Mouse (Mus musculus) heart, adult 2 months (tissue): ENCODE results near the gene Sarnp. TPM values are rescaled to one million over a fixed set of nuclear protein-coding genes. Genes with fewer than 3 reads are reported as not detected.

ENCODE experiments used
- DNase-seq, 2 experiments: peaks; one replicate each; pipeline ENCODE4 v3.0.0; 2021
- H3K27ac ChIP-seq: fragments of 200-600 bp; 2 replicates; pipeline ENCODE4 v1.8.1; 2022
- H3K27me3 ChIP-seq: fragments of 200-500 bp; 2 replicates; pipeline ENCODE4 v1.6.1; 2012; ENCODE audit warnings: mild to moderate bottlenecking, low read length, inconsistent platforms, mixed read lengths; ENCODE audit not compliant: control insufficient read depth, insufficient read depth
- H3K36me3 ChIP-seq: fragments of 200-500 bp; 2 replicates; pipeline ENCODE4 v1.6.1; 2012; ENCODE audit warnings: low read length, inconsistent platforms; ENCODE audit not compliant: control insufficient read depth, insufficient read depth
- H3K4me1 ChIP-seq: fragments of 200-500 bp; 2 replicates; pipeline ENCODE4 v1.6.1; 2011; ENCODE audit warnings: low read length; ENCODE audit not compliant: control insufficient read depth, insufficient read depth
- H3K4me3 ChIP-seq: fragments of 200-600 bp; 2 replicates; pipeline ENCODE4 v1.8.1; 2022
- H3K79me2 ChIP-seq: fragments of 200-500 bp; replicated peaks from 2 replicates; pipeline ENCODE4 v1.6.1; 2012; ENCODE audit warnings: mild to moderate bottlenecking, inconsistent platforms, low read length, moderate library complexity, mixed read lengths; ENCODE audit not compliant: control insufficient read depth, insufficient read depth
- H3K9ac ChIP-seq: fragments of 200-500 bp; 2 replicates; pipeline ENCODE4 v1.6.1; 2012; ENCODE audit warnings: low read depth, mild to moderate bottlenecking, control low read depth, inconsistent platforms, low read length, mixed read lengths
- CTCF ChIP-seq: fragments of 200-600 bp; IDR thresholded peaks from 2 replicates; pipeline ENCODE4 v1.8.1; 2022; ENCODE audit warnings: antibody characterized with exemption, mild to moderate bottlenecking, moderate library complexity
- EP300 ChIP-seq: fragments of 200-500 bp; IDR thresholded peaks from 2 replicates; pipeline ENCODE4 v1.6.1; 2011; ENCODE audit warnings: low read depth, low read length, control low read depth; ENCODE audit not compliant: insufficient read depth
- POLR2A ChIP-seq: fragments of 200-500 bp; IDR thresholded peaks from 2 replicates; pipeline ENCODE4 v1.6.1; 2011; ENCODE audit warnings: mild to moderate bottlenecking, low read depth, low read length, control low read depth; ENCODE audit not compliant: insufficient read depth
- WGBS: fragments of 180-500 bp; shearing (Covaris S2); methylation state at CpG from one replicate; pipeline ENCODE4 v1.1.7; 2018; 5-methylcytosine and 5-hydroxymethylcytosine counted together
- intact Hi-C: fragments of 180-260 bp; cut with DNase I; formaldehyde crosslinking; loops from one replicate; pipeline ENCODE4 v1.15.1; 2025
- polyA plus RNA-seq: library from polyadenylated mRNA; depleted of rRNA; stranded (reverse); fragments of >200 nt; gene quantifications from 2 replicates; pipeline ENCODE4 v1.2.3, GENCODE M21; 2012
- total RNA-seq, 2 experiments: library from RNA; stranded (reverse); gene quantifications; 2 replicates each; pipeline ENCODE4 v1.2.3; 2021

The Sarnp gene
- total and polyA plus RNA-seq, 3 experiments = 14.3 to 43.4 (median 37.2) TPM

- intact Hi-C loops = no loop called here
- H3K79me2 ChIP-seq = no peaks in the 10 kb centered on the region
- H3K36me3 ChIP-seq = no peaks in the 10 kb centered on the region
- H3K27me3 ChIP-seq = no peaks in the 10 kb centered on the region
- no peak overlapping the region for H3K9ac ChIP-seq
- DNase-seq = no peak
- 69% methylated on average over 4 of the region's 4 CpGs for WGBS
- H3K27ac ChIP-seq = no peak overlapping the region
- no peak overlapping the region for H3K4me3 ChIP-seq
- peaks cover 1% of the 10 kb centered on the region; the same call in 1 of the 2 replicates for H3K4me1 ChIP-seq
- TF ChIP-seq EP300 (no peak), CTCF (no peak), POLR2A (no peak)
Measured at GRCm38 (mm10) chr10:128912791-128913190, 95.7 kb downstream of the Sarnp start.

GRCm38 (mm10) chr10:128913219-128913618 is 96.1 kb downstream of the Sarnp start:
- DNase-seq = peak; percentile 83 to 86
- Histone ChIP-seq H3K79me2 (no peaks in the 10 kb centered on the region), H3K36me3 (no peaks in the 10 kb centered on the region), H3K9ac (no peak overlapping the region), H3K4me3 (no peak overlapping the region), H3K27me3 (no peaks in the 10 kb centered on the region), H3K27ac (no peak overlapping the region), H3K4me1 (peaks cover 1% of the 10 kb centered on the region; the same call in 1 of the 2 replicates)
- intact Hi-C loops = no loop called here
- TF ChIP-seq CTCF (peak; percentile 99; the same call in 1 of the 2 replicates), EP300 (peak; percentile 58; the same call in 1 of the 2 replicates), POLR2A (no peak)
- 6% methylated on average over 5 of the region's 5 CpGs for WGBS

GRCm38 (mm10) chr10:128913696-128914095 is 96.6 kb downstream of the Sarnp start:
- no peaks in the 10 kb centered on the region for H3K36me3 ChIP-seq
- 67% methylated on average over 12 of the region's 12 CpGs for WGBS
- intact Hi-C loops = loop anchor here (2.0 kb wide), 1 partner anchor 31 kb away; no protein-coding TSS in a partner anchor

GRCm38 (mm10) chr10:128915550-128915949 is 98.4 kb downstream of the Sarnp start:
- TF ChIP-seq POLR2A (no peak), CTCF (peak; percentile 55)
- no peaks in the 10 kb centered on the region for H3K27me3 ChIP-seq
- no peak overlapping the region for H3K27ac ChIP-seq
- H3K9ac ChIP-seq = no peak overlapping the region
- no peak overlapping the region for H3K4me3 ChIP-seq
- intact Hi-C loops = loop anchor here (2.0 to 5.0 kb wide), 2 partner anchors 29 to 62 kb away; no protein-coding TSS in a partner anchor
- H3K4me1 ChIP-seq = peaks cover 1% of the 10 kb centered on the region; the same call in 1 of the 2 replicates
- H3K79me2 ChIP-seq = no peaks in the 10 kb centered on the region
- 96% methylated on average over 2 of the region's 2 CpGs for WGBS
- H3K36me3 ChIP-seq = no peaks in the 10 kb centered on the region
- DNase-seq = no peak

More at GRCm38 (mm10) chr10:128913696-128914095, 96.6 kb downstream of the Sarnp start:
- H3K27me3 ChIP-seq = no peaks in the 10 kb centered on the region
- H3K4me1 ChIP-seq = peaks cover 1% of the 10 kb centered on the region; the same call in 1 of the 2 replicates
- DNase-seq = peak in 1 of 2 experiments; percentile 30
- H3K9ac ChIP-seq = no peak overlapping the region
- TF ChIP-seq EP300 = no peak
- no peak for TF ChIP-seq CTCF
- no peak for TF ChIP-seq POLR2A
- no peaks in the 10 kb centered on the region for H3K79me2 ChIP-seq
- H3K27ac ChIP-seq = no peak overlapping the region
- no peak overlapping the region for H3K4me3 ChIP-seq

DNA sequence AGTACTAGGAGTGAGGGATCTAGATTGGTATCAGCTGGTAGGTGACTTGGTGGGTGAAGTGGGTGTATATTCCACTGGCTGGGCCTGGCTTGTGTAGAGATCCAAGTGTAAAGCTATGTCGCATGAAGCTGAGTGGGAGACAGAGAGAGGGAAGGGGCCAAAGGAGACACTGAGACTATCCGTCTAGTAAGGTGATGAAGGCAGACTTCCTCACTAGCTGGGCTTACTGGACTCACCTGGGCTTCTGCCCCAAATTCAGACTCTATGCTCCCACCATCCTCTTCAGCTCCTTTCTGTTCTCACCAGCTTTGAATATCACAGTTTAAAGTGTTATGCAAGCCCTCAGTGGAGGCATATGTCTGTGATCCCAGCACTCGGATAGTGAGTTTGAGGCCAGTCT is 99.5 kb downstream of the Sarnp start:
- DNase-seq = no peak
- no peak overlapping the region for H3K4me3 ChIP-seq
- H3K36me3 ChIP-seq = no peaks in the 10 kb centered on the region
- no peak overlapping the region for H3K9ac ChIP-seq
- H3K79me2 ChIP-seq = no peaks in the 10 kb centered on the region
- peaks cover 4% of the 10 kb centered on the region for H3K4me1 ChIP-seq
- H3K27me3 ChIP-seq = no peaks in the 10 kb centered on the region
- TF ChIP-seq CTCF (no peak), POLR2A (no peak), EP300 (no peak)
- WGBS = 89% methylated on average over 3 of the region's 3 CpGs
- H3K27ac ChIP-seq = no peak overlapping the region
- intact Hi-C loops = loop anchor here (5.0 kb wide), 1 partner anchor 61 kb away; no protein-coding TSS in a partner anchor

GRCm38 (mm10) chr10:128917400-128917799 is 100.3 kb downstream of the Sarnp start:
- Histone ChIP-seq H3K9ac (no peak overlapping the region), H3K79me2 (no peaks in the 10 kb centered on the region), H3K27ac (no peak overlapping the region), H3K4me3 (no peak overlapping the region), H3K27me3 (no peaks in the 10 kb centered on the region), H3K4me1 (peaks cover 9% of the 10 kb centered on the region), H3K36me3 (no peaks in the 10 kb centered on the region)
- TF ChIP-seq CTCF (no peak), EP300 (no peak), POLR2A (no peak)
- no peak for DNase-seq
- 85% methylated on average over 6 of the region's 6 CpGs for WGBS
- intact Hi-C loops = loop anchor here (5.0 kb wide), 1 partner anchor 60 kb away; no protein-coding TSS in a partner anchor
